Mouse (Mus musculus) olfactory bulb, adult 2 months (tissue): ENCODE measurements around the gene Prmt9.

Source experiments
- CTCF ChIP-seq: fragments of 200-500 bp; IDR thresholded peaks from 2 replicates; pipeline ENCODE4 v1.5.1; 2012; ENCODE audit warnings: low read depth, mild to moderate bottlenecking, low read length, moderate library complexity; ENCODE audit not compliant: insufficient read depth
- POLR2A ChIP-seq: fragments of 200-500 bp; IDR thresholded peaks from 2 replicates; pipeline ENCODE4 v1.6.1; 2012; ENCODE audit warnings: mild to moderate bottlenecking, low read depth, low read length, moderate library complexity; ENCODE audit not compliant: insufficient read depth

- TF ChIP-seq CTCF (no peak), POLR2A (no peak)
Measured at GRCm38 (mm10) chr8:77507510-77508035, 41.6 kb upstream of the Prmt9 start.
